Mouse (Mus musculus): ENCODE results near the gene Gm17657. TPM values are rescaled to one million over a fixed set of nuclear protein-coding genes. Genes with fewer than 3 reads are reported as not detected.
A peak's percentile ranks its signal among the peaks of the same experiment; 100 is the strongest.
"Not testable (repeated sequence)": the region's sequence is repeated elsewhere in the genome, so short reads cannot be mapped to it uniquely, and the experiment has no call there.

Gene Gm17657
- polyA plus RNA-seq, 1 experiment from 2014 or later: not detected

DNA sequence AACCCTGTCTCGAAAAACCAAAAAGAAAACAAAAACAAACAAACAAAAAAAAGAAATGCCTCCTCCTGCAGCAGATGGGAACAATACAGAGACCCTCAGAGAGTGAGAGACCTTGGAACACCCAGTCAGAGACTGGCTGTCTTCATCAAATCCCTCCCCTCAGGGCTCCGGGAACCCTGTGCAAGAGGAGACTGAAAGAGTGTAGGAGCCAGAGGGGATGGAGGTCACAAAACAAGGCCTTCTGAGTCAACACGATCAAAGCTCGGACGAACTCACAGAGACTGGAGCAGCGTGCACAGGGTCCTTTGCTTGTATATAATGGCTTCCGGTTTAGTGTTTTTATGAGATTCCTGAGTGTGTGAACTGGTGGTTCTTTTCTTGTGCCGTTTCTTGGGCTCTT lies 9.0 kb downstream of the Gm17657 start:
- Histone ChIP-seq H3K4me1 (ENCODE audit: control insufficient read depth, insufficient read depth, low read length) (no peaks in the 10 kb centered on the region), H3K27me3 (replicated peaks; ENCODE audit: control insufficient read depth, insufficient read depth, low read length) (no peaks in the 10 kb centered on the region), H3K9me3 (replicated peaks; ENCODE audit: control insufficient read depth, low read length) (no peaks in the 10 kb centered on the region), H3K27ac (ENCODE audit: low read depth, low read length) (no peak overlapping the region), H3K9ac (ENCODE audit: low read length) (no peak overlapping the region), H3K4me3 (ENCODE audit: low read depth, low read length) (no peak overlapping the region), H3K36me3 (ENCODE audit: control insufficient read depth, insufficient read depth, low read length) (no peaks in the 10 kb centered on the region), H3K4me2 (ENCODE audit: low read length) (no peak overlapping the region)
- DNase-seq (ENCODE audit: low spot score): no peak
- 89% methylated on average over 8 of the region's 8 CpGs for WGBS
- ATAC-seq: no peak

DNA sequence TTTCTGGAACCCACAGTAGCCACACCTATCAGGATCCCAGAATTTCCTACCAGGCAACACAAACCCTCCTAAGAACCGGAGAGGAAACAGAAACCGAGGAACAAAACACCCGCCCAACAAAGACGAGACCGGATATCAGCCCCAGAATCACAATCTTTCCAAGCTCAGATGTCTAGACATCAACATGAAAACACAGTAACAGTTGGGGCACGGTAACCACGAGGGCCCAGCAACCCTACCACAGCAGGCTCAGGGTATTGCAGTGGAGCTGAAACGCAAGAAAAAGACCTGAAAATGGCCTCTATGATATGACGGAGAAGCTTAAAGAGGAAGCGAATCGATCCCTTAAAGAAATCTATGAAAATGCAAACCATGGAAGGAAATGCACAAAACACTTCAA lies 15.6 kb downstream of the Gm17657 start:
- Histone ChIP-seq H3K4me3 (ENCODE audit: low read depth, low read length) (no peak overlapping the region), H3K27ac (ENCODE audit: low read depth, low read length) (no peak overlapping the region), H3K27me3 (replicated peaks; ENCODE audit: control insufficient read depth, insufficient read depth, low read length) (no peaks in the 10 kb centered on the region), H3K9me3 (replicated peaks; ENCODE audit: control insufficient read depth, low read length) (no peaks in the 10 kb centered on the region), H3K4me2 (ENCODE audit: low read length) (no peak overlapping the region), H3K36me3 (ENCODE audit: control insufficient read depth, insufficient read depth, low read length) (no peaks in the 10 kb centered on the region), H3K9ac (ENCODE audit: low read length) (no peak overlapping the region), H3K4me1 (ENCODE audit: control insufficient read depth, insufficient read depth, low read length) (0 out of 2 replicates have a peak, but pooled peaks cover 3% of the 10 kb centered on the region)
- WGBS: 93% methylated on average over 11 of the region's 11 CpGs
- DNase-seq (ENCODE audit: low spot score) (no peak), ATAC-seq (no peak)

DNA sequence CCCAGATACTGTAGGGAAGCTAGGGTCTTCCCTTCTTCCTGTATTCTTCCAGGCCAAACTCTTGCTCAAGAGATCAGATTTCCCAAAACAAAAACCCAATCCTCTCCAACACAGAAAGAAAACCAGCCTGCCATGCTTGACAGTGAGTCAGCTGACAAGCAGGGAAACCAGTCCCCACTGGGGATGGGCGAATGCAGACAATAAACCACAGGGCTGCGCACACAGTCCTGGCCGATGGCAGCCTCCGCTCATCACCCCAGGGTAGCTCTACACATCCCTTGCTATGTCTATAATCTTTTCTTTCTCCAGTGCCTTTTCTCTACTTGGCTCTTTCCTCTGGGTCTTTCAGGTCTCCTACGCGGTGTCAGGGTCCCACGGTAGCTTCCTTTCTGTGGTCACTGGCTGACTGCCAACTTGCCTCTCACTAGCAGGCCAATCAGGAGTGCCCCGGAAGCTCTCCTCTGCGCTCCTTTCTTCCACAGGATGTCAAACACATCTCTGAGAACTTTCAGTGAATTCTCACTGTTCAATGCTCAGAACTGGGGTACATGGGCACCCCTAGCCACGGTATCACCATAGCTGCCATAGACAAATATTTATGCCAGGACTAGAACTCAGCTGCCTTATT lies 17.6 kb downstream of the Gm17657 start:
- ATAC-seq: no peak
- Histone ChIP-seq H3K36me3 (ENCODE audit: control insufficient read depth, insufficient read depth, low read length) (no peaks in the 10 kb centered on the region), H3K9ac (ENCODE audit: low read length) (no peak overlapping the region), H3K27me3 (replicated peaks; ENCODE audit: control insufficient read depth, insufficient read depth, low read length) (no peaks in the 10 kb centered on the region), H3K4me3 (ENCODE audit: low read depth, low read length) (no peak overlapping the region), H3K9me3 (replicated peaks; ENCODE audit: control insufficient read depth, low read length) (no peaks in the 10 kb centered on the region), H3K27ac (ENCODE audit: low read depth, low read length) (0 out of 2 replicates have a peak overlapping the region, but pooled peaks have one; percentile 9), H3K4me2 (ENCODE audit: low read length) (no peak overlapping the region), H3K4me1 (ENCODE audit: control insufficient read depth, insufficient read depth, low read length) (0 out of 2 replicates have a peak, but pooled peaks cover 3% of the 10 kb centered on the region)
- WGBS: 46% methylated on average over 10 of the region's 10 CpGs
- DNase-seq (ENCODE audit: low spot score): peak; percentile 37

DNA sequence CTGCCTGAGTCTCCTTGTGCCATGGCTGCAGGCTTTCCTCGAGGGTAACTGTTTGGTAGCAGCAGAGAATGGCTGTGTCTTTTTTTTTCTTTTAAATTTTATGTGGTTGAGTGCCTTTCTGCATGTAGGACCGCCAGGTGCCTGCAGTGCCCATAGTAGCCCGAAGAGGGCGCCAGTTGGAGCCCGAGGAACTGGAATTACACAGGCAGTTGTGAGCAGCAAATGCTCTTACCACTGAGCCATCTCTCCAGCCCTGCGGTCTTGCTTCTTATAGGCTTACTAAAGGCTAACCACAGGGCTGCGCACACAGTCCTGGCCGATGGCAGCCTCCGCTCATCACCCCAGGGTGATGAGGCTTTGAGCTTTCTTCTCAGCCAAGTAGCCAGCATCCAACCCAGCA lies 18.2 kb downstream of the Gm17657 start:
- no peaks in the 10 kb centered on the region for H3K36me3 ChIP-seq (ENCODE audit: control insufficient read depth, insufficient read depth, low read length)
- H3K4me3 ChIP-seq (ENCODE audit: low read depth, low read length): no peak overlapping the region
- H3K9me3 ChIP-seq (replicated peaks; ENCODE audit: control insufficient read depth, low read length): no peaks in the 10 kb centered on the region
- 74% methylated on average over 9 of the region's 9 CpGs for WGBS
- H3K4me1 ChIP-seq (ENCODE audit: control insufficient read depth, insufficient read depth, low read length): 0 out of 2 replicates have a peak, but pooled peaks cover 3% of the 10 kb centered on the region
- ATAC-seq (no peak), DNase-seq (ENCODE audit: low spot score) (no peak)
- H3K27me3 ChIP-seq (replicated peaks; ENCODE audit: control insufficient read depth, insufficient read depth, low read length): no peaks in the 10 kb centered on the region
- no peak overlapping the region for H3K4me2 ChIP-seq (ENCODE audit: low read length)
- H3K27ac ChIP-seq (ENCODE audit: low read depth, low read length): no peak overlapping the region
- H3K9ac ChIP-seq (ENCODE audit: low read length): no peak overlapping the region

DNA sequence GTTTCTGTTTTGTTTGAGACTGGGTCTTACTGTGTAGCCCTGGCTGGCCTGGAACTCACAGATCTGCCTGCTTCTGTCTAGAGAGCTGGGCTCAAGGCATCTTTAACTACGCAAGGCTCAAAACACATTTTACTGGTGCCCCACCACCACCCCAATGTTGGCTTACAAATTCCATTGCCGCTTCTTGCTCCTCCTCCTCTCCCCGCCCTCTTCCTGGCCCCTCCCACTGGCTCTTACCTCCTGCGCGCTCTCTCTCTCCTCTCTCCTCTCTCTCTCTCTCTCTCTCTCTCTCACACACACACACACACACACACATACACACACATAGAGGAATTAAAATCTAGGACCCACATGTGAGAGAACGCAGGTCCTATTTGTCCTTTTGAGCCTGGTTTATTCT lies 18.9 kb downstream of the Gm17657 start:
- Histone ChIP-seq H3K4me3 (ENCODE audit: low read depth, low read length) (no peak overlapping the region), H3K27me3 (replicated peaks; ENCODE audit: control insufficient read depth, insufficient read depth, low read length) (no peaks in the 10 kb centered on the region), H3K36me3 (ENCODE audit: control insufficient read depth, insufficient read depth, low read length) (no peaks in the 10 kb centered on the region), H3K4me1 (ENCODE audit: control insufficient read depth, insufficient read depth, low read length) (0 out of 2 replicates have a peak, but pooled peaks cover 3% of the 10 kb centered on the region), H3K9me3 (replicated peaks; ENCODE audit: control insufficient read depth, low read length) (no peaks in the 10 kb centered on the region), H3K9ac (ENCODE audit: low read length) (no peak overlapping the region), H3K4me2 (ENCODE audit: low read length) (no peak overlapping the region), H3K27ac (ENCODE audit: low read depth, low read length) (no peak overlapping the region)
- no peak for DNase-seq (ENCODE audit: low spot score)
- ATAC-seq: no peak
- WGBS: 87% methylated on average over 6 of the region's 6 CpGs

DNA sequence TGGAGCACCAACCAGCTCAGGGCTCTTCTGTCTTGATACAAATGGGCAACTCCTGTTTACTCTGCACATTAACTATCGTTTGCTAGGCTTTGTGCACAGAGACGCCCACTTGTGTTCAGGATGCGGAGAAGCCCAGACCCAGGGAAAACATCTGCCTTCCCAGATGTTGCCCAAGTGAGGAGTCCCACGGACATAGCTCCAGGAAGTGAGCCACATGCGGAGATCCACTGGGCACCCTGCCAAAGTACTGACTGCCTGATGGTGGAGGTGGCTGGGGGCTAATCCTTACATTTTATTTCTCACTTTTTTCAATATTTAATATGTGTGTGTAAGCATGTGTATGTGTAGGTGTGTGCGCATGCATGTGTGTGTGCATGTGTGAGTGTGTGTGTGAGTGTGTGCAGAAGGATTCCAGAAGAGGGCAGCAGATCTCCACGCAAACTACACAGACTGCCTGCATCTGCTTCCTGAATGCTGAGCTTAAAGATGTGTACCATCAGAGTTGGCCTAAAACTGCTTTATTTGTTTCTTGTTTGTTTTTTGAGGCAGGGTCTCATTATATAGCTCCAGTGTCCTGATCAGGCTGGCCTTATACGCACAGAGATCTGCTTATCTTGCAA lies 20.8 kb downstream of the Gm17657 start:
- H3K27ac ChIP-seq (ENCODE audit: low read depth, low read length): no peak overlapping the region
- 0 out of 2 replicates have a peak, but pooled peaks cover 3% of the 10 kb centered on the region for H3K4me1 ChIP-seq (ENCODE audit: control insufficient read depth, insufficient read depth, low read length)
- H3K36me3 ChIP-seq (ENCODE audit: control insufficient read depth, insufficient read depth, low read length): no peaks in the 10 kb centered on the region
- H3K4me2 ChIP-seq (ENCODE audit: low read length): no peak overlapping the region
- H3K9ac ChIP-seq (ENCODE audit: low read length): no peak overlapping the region
- no peaks in the 10 kb centered on the region for H3K9me3 ChIP-seq (replicated peaks; ENCODE audit: control insufficient read depth, low read length)
- ATAC-seq (no peak), DNase-seq (ENCODE audit: low spot score) (no peak)
- H3K27me3 ChIP-seq (replicated peaks; ENCODE audit: control insufficient read depth, insufficient read depth, low read length): no peaks in the 10 kb centered on the region
- H3K4me3 ChIP-seq (ENCODE audit: low read depth, low read length): no peak overlapping the region
- WGBS: 84% methylated on average over 8 of the region's 8 CpGs

DNA sequence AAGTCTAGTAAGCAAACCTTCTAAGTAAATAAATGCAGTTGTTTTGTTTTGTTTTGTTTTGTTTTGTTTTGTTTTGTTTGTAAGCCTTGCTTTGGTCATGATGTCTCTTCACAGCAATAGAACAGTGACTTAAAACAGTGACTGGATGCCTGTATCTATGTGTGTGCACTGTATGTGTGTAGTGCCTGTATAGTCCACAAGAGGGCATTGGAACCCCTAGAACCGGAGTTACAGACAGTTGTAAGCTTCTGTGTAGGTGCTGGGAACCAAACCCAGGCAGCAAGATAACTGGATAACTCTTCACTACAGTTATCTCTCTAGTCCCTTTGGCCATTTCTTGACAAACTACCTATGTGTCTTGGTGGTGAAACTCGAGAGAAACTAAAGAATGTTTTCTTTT lies 23.8 kb downstream of the Gm17657 start:
- DNase-seq (ENCODE audit: low spot score) (no peak), ATAC-seq (no peak)
- H3K27ac ChIP-seq (ENCODE audit: low read depth, low read length): no peak overlapping the region
- no peaks in the 10 kb centered on the region for H3K9me3 ChIP-seq (replicated peaks; ENCODE audit: control insufficient read depth, low read length)
- no peaks in the 10 kb centered on the region for H3K4me1 ChIP-seq (ENCODE audit: control insufficient read depth, insufficient read depth, low read length)
- H3K27me3 ChIP-seq (replicated peaks; ENCODE audit: control insufficient read depth, insufficient read depth, low read length): no peaks in the 10 kb centered on the region
- no peak overlapping the region for H3K4me2 ChIP-seq (ENCODE audit: low read length)
- WGBS: 73% methylated on average over 2 of the region's 2 CpGs
- H3K36me3 ChIP-seq (ENCODE audit: control insufficient read depth, insufficient read depth, low read length): no peaks in the 10 kb centered on the region
- no peak overlapping the region for H3K4me3 ChIP-seq (ENCODE audit: low read depth, low read length)
- no peak overlapping the region for H3K9ac ChIP-seq (ENCODE audit: low read length)

DNA sequence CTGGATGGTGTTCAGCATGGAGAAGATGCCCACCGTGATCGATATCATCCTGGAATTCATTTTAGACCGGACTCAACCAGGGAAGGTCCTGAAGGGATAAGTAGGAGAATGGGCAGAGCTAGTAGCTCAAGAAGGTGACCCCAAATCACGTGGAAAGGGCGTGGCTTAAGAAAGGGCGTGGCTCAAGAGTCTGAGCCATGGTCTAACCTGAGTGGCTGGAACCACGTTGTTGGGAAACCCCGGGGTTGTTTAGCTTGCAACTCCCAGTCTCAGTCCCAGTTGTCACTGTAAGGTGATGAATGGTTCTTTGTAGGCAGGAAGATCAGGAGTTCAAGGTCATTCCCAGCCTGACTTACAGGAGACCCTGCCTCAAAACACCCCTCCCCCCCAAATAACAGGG lies 29.7 kb downstream of the Gm17657 start:
- DNase-seq (ENCODE audit: low spot score) (no peak), ATAC-seq (no peak)
- no peak overlapping the region for H3K4me2 ChIP-seq (ENCODE audit: low read length)
- no peak overlapping the region for H3K4me3 ChIP-seq (ENCODE audit: low read depth, low read length)
- H3K36me3 ChIP-seq (ENCODE audit: control insufficient read depth, insufficient read depth, low read length): no peaks in the 10 kb centered on the region
- H3K27ac ChIP-seq (ENCODE audit: low read depth, low read length): no peak overlapping the region
- H3K9ac ChIP-seq (ENCODE audit: low read length): no peak overlapping the region
- WGBS: 75% methylated on average over 8 of the region's 8 CpGs
- no peaks in the 10 kb centered on the region for H3K27me3 ChIP-seq (replicated peaks; ENCODE audit: control insufficient read depth, insufficient read depth, low read length)
- no peaks in the 10 kb centered on the region for H3K4me1 ChIP-seq (ENCODE audit: control insufficient read depth, insufficient read depth, low read length)
- H3K9me3 ChIP-seq (replicated peaks; ENCODE audit: control insufficient read depth, low read length): no peaks in the 10 kb centered on the region

DNA sequence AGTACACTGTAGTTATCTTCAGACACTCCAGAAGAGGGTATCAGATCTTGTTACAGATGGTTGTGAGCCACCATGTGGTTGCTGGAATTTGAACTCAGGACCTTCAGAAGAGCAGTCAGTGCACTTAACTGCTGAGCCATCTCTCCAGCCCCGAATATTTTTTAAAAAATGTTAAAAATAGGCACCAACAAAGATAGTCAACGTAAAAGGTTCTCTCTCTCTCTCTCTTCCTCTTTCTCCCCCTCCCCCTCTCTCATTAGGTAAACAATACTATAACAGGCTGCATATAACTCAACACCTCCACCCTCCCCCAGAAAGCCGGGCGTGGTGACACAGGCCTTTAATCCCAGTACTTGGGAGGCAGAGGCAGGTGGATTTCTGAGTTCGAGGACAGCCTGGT lies 30.8 kb downstream of the Gm17657 start:
- not testable (repeated sequence) for ATAC-seq; H3K27ac ChIP-seq (ENCODE audit: low read depth, low read length); H3K4me1 ChIP-seq (ENCODE audit: control insufficient read depth, insufficient read depth, low read length); H3K9ac ChIP-seq (ENCODE audit: low read length); H3K27me3 ChIP-seq (replicated peaks; ENCODE audit: control insufficient read depth, insufficient read depth, low read length); DNase-seq (ENCODE audit: low spot score); H3K4me3 ChIP-seq (ENCODE audit: low read depth, low read length); H3K9me3 ChIP-seq (replicated peaks; ENCODE audit: control insufficient read depth, low read length); H3K4me2 ChIP-seq (ENCODE audit: low read length); H3K36me3 ChIP-seq (ENCODE audit: control insufficient read depth, insufficient read depth, low read length)
- WGBS: 93% methylated on average over 5 of the region's 5 CpGs
